Mouse (Mus musculus) common myeloid progenitor, adult 5-6 weeks (primary cell): ENCODE results near the gene Idnk. TPM values are rescaled to one million over a fixed set of nuclear protein-coding genes. Genes with fewer than 3 reads are reported as not detected.

ENCODE experiments used
- ATAC-seq: replicated peaks from 2 replicates; pipeline ENCODE4 v1.8.0; 2016; ENCODE audit warnings: low read depth, mild to moderate bottlenecking, moderate TSS enrichment, inconsistent platforms; ENCODE audit not compliant: poor library complexity, severe bottlenecking
- total RNA-seq: library from RNA; stranded (forward); fragments of 200-1000, 187-1606 nt; gene quantifications from 2 replicates; pipeline ENCODE4 v1.2.3, GENCODE M21; 2017

The Idnk gene
- total RNA-seq, 1 experiment from 2014 or later, result 24.9 TPM

GRCm38 (mm10) chr13:58187751-58188150, 30.3 kb downstream of the Idnk start:
- no peak for ATAC-seq

GRCm38 (mm10) chr13:58188412-58188811, 31.0 kb downstream of the Idnk start:
- peak; percentile 96 for ATAC-seq

DNA sequence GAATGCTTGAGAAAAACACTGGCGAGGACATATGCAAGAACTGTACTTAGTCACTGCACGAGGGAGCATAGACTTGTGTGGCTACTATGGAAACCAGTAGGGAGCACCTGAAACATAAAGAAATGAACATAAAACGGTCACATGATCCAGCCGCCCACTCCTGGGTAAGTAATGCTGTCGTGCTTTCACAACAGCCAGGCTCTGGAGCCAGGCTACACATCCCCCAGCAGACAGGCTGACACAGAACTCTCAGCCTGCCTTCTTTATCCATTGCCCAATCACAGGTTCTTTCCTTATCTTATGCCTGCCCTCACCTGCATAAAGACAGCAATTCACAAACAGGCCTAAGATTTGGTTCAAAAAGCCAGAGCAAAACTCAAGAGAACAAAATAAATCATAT, 32.0 kb downstream of the Idnk start:
- ATAC-seq, result no peak

GRCm38 (mm10) chr13:58191516-58191915, 34.1 kb downstream of the Idnk start:
- ATAC-seq, result no peak

GRCm38 (mm10) chr13:58192146-58192545, 34.7 kb downstream of the Idnk start:
- no peak for ATAC-seq

DNA sequence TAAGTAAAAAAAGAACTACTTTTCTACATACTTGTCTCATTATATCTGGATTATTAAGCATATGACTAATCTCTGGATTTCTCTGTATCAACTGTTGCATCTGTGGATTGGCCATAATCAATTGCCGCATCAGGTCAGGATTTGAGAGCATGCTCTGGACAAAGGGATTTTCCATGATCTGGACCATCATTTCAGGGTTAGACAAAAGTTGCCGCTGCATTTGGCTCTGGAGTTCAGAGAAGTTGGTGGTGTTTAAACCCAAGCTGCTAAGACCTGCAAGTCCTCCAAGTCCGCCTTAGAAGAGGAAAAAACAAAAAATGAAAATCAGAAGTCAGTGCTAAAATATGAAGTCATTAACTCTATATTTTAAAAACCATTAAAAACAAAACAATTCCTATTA, 35.8 kb downstream of the Idnk start:
- no peak for ATAC-seq

DNA sequence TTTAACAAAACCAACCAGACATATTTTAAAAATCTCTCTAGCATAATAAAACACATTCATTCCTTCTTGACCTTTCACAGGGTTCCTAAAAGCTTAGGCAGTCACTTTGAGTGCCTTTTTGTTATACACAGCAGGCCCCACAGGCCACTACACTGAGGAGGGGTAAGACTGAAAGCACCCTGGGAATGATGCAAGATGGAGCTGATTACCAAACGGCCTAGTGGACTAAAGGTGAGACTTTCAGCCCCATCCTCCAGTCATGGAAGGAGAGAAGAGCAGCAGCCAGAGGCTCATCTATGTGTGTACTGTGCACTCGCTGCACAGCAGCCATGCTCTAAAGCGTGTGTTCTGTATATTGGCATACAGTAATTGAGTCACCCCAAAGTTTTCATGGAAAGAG, 37.5 kb downstream of the Idnk start:
- ATAC-seq, result no peak

GRCm38 (mm10) chr13:58197211-58197610, 39.8 kb downstream of the Idnk start:
- no peak for ATAC-seq

GRCm38 (mm10) chr13:58197981-58198640, 40.7 kb downstream of the Idnk start:
- ATAC-seq, result no peak

DNA sequence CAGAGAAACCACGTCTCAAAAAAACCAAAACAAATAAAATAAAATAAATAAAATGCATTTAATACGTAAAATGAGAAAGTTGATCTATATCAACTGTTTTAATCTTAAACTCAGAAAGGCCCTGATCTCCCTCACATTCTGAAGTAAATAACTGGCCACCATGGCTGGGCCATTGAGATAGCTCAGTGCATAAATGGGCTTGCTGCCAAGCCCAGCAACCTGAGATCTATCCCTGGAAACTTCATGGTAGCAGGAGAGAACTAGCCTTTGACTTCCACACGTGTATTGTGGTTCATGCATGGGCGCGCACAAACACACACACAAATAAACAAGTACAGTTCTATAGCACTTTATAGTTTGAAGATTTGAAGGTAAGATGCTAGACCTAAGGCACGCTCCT, 43.9 kb downstream of the Idnk start:
- ATAC-seq, result no peak

- no peak for ATAC-seq
Observed at GRCm38 (mm10) chr13:58201908-58202307, 44.5 kb downstream of the Idnk start.

DNA sequence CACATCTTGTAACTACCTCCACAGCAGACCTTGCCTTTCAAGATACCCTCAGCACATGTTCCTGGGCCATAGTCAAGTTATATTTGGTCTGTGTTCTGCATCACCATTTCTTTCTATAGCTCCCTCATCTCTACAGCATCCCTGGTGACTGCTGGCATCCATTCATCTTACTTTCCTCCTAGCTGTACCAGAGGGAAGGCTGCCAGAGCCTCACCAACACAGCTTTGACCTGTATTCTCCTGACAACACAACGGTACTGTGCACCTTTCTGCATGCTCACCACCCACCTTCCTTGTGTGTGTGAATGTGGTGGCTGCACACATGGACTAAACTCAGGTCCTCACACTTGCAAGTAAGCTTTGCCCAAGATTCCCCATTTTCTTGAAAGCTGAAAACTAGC, 45.5 kb downstream of the Idnk start:
- no peak for ATAC-seq

DNA sequence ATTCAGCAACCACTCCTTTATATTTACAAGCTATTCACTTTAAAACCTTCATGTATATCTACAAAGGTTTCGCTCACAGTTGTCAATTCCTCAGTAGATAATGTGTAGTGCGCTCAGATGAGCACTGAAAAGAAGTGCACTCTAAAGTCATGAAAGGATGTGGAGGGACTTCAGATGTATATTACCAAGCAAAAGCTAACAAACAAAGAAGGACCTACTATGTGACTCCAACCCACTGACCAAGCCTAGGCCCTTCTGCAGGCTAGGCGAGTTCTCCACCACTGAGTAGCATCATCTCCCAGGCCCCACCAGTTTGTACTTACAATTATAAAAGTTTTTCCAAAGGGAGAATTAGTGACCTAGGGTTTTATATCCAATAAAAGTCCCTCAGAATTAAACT, 46.8 kb downstream of the Idnk start:
- ATAC-seq, result no peak

- peak; percentile 97 for ATAC-seq
Observed at GRCm38 (mm10) chr13:58204986-58205385, 47.5 kb downstream of the Idnk start.

DNA sequence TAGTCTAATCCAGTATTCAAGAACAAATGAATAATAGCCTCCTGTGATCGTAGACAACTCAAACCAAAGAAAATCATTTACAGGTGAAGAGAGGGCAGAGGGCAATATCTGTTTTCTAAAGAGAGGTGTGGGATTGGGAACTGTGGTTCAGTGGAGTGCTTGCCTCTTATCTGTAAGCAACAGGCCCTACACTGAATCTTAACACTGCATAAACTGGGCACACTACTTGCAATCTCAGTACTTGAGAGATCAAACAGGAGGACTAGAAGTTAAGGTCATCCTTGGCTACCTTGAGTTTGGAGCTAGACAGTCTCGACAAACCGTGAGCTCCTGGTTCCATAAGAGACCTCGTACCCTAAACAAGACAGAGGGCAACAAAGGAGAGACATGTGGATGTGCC, 48.6 kb downstream of the Idnk start:
- no peak for ATAC-seq

DNA sequence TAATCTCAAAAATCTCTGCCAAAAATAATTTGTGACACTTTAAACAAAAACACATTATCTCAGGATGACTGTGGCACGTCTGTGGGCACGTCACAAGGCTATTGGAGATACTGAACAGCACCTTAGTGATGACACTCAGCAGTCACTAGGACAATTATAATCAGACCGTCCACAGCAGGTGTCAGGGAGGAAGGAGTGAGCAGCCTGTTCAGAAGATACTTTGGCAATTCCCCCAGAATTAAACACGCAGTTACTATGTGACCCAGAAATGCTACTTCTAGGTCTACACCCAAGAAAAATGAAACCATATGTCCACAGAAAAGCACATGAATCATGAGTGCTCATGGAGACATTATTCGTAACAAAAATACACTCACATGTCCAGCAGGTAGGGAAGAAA, 53.0 kb downstream of the Idnk start:
- no peak for ATAC-seq

GRCm38 (mm10) chr13:58212530-58212929, 55.1 kb downstream of the Idnk start:
- ATAC-seq, result no peak

DNA sequence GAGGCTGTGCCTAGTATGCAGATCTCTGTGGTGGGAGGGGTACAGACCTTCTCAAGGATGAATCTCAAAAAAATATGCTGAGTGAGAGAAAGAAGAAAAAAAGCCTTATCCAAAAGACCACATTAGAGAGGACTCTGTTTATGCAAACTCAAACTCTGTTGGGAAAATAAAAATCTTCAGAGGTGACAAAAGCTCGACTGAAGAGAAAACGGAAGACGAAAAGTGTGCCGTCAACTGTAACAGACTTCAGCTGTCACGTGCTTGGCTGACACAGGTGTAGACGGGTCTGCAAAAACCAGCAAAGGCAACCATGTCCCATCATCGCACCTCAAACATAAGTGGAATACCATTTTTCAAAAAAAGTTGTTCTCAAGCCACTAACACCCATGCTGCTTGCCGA, 56.4 kb downstream of the Idnk start:
- ATAC-seq, result no peak

Other genes with a start within 250 kb of the Idnk start
- not detected in 2 replicates for gene Spock1, start 249.3 kb upstream of the Idnk start, total RNA-seq
- 1.9 TPM in 2 replicates for gene Klhl3, start 44.1 kb upstream of the Idnk start, total RNA-seq
- gene Hnrnpa0, start 29.1 kb upstream of the Idnk start, total RNA-seq, result 87.6 and 121 TPM in 2 replicates
- gene Ubqln1, start 58.0 kb downstream of the Idnk start, total RNA-seq, result 70.7 and 76.1 TPM in 2 replicates
- gene Gkap1, start 118.0 kb downstream of the Idnk start, total RNA-seq, result 26.9 and 38.0 TPM in 2 replicates
- gene Kif27, start 201.5 kb downstream of the Idnk start, total RNA-seq, result 0.39 TPM in 1 of 2 replicates, not detected in the other
- 10.2 and 14.8 TPM in 2 replicates for gene 2210016F16Rik, start 227.6 kb downstream of the Idnk start, total RNA-seq
- 22.6 and 31.9 TPM in 2 replicates for gene Rmi1, start 244.6 kb downstream of the Idnk start, total RNA-seq
- gene Hnrnpk, start 245.7 kb downstream of the Idnk start, total RNA-seq, result 2,083 and 2,160 TPM in 2 replicates